Mouse (Mus musculus) stomach, embryonic 16.5 days (tissue): ENCODE results near the gene Gm21887. TPM values are rescaled to one million over a fixed set of nuclear protein-coding genes. Genes with fewer than 3 reads are reported as not detected.
"Not testable (repeated sequence)": the region's sequence is repeated elsewhere in the genome, so short reads cannot be mapped to it uniquely, and the experiment has no call there.

Source experiments
- ATAC-seq: fragments of 200-750 bp; cut with Nextera tagmentation; 2 replicates; pipeline ENCODE4 v1.8.0; 2017; ENCODE audit warnings: moderate number of reproducible peaks, moderate TSS enrichment; ENCODE audit not compliant: insufficient read depth, low FRiP score
- H3K27ac ChIP-seq: fragments of 300-500 bp; sonication (generic); 2 replicates; pipeline ENCODE4 v1.5.1; 2014; ENCODE audit warnings: low read length
- H3K27me3 ChIP-seq: fragments of 300-500 bp; sonication (generic); 2 replicates; pipeline ENCODE4 v1.6.1; 2014; ENCODE audit warnings: low read length, control low read depth, mixed read lengths; ENCODE audit not compliant: control insufficient read depth, insufficient read depth
- H3K36me3 ChIP-seq: fragments of 300-500 bp; sonication (generic); 2 replicates; pipeline ENCODE4 v1.6.1; 2014; ENCODE audit warnings: low read length; ENCODE audit not compliant: control insufficient read depth, insufficient read depth
- H3K4me1 ChIP-seq: fragments of 300-500 bp; sonication (generic); 2 replicates; pipeline ENCODE4 v1.6.1; 2014; ENCODE audit warnings: low read length, control low read depth, mixed read lengths; ENCODE audit not compliant: control insufficient read depth, insufficient read depth
- H3K4me2 ChIP-seq: fragments of 300-500 bp; sonication (generic); 2 replicates; pipeline ENCODE4 v1.6.1; 2014; ENCODE audit warnings: low read depth, low read length, mixed read lengths
- H3K4me3 ChIP-seq: fragments of 300-500 bp; sonication (generic); replicated peaks from 2 replicates; pipeline ENCODE4 v1.5.1; 2014; ENCODE audit warnings: mild to moderate bottlenecking, low read length
- H3K9ac ChIP-seq: fragments of 300-500 bp; sonication (generic); 2 replicates; pipeline ENCODE4 v1.6.1; 2014; ENCODE audit warnings: low read length
- H3K9me3 ChIP-seq: fragments of 300-500 bp; sonication (generic); replicated peaks from 2 replicates; pipeline ENCODE4 v1.6.1; 2016; ENCODE audit warnings: low read length, control low read depth; ENCODE audit not compliant: control insufficient read depth
- WGBS: fragments of 180-500 bp; shearing (Covaris S2); extraction: QIAGEN DNeasy Blood & Tissue Kit; methylation state at CpG from one replicate; pipeline ENCODE4 v1.1.7; 2014; 5-methylcytosine and 5-hydroxymethylcytosine counted together
- polyA plus RNA-seq: library from polyadenylated mRNA; unstranded; fragments of >200 nt; fragmentation: Nextera tagmentation; extraction: Ambion mirVana; gene quantifications from 2 replicates; pipeline ENCODE4 v1.2.1, GENCODE M21; 2015

Gm21887 gene
- polyA plus RNA-seq, 1 experiment from 2014 or later = 172 TPM

DNA sequence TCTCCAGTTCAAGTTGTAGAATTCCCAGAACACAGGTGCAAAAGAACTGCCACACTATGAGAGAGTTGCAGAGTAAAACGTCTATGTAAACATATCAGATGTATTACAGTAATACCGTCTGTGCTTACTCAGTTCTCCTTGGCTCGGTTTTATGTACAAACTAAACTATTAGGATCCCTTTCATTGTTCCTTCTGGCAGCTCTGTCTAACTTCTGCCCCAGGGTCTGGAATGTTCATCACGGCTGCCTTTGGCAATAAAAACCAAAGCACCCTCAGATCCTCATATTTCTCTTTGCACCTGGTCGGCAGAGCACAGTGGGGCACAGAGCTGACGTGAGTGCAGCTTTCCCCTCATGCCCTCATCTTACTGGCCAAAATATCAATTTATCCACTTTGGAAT lies 34.5 kb upstream of the Gm21887 start:
- not testable (repeated sequence) for H3K9ac ChIP-seq, ATAC-seq, H3K27me3 ChIP-seq, H3K4me1 ChIP-seq, H3K4me3 ChIP-seq, H3K4me2 ChIP-seq, H3K36me3 ChIP-seq, H3K9me3 ChIP-seq
- peak overlapping the region; percentile 9; the same call in 1 of the 2 replicates for H3K27ac ChIP-seq
- WGBS = 44% methylated on average over 6 of the region's 6 CpGs

DNA sequence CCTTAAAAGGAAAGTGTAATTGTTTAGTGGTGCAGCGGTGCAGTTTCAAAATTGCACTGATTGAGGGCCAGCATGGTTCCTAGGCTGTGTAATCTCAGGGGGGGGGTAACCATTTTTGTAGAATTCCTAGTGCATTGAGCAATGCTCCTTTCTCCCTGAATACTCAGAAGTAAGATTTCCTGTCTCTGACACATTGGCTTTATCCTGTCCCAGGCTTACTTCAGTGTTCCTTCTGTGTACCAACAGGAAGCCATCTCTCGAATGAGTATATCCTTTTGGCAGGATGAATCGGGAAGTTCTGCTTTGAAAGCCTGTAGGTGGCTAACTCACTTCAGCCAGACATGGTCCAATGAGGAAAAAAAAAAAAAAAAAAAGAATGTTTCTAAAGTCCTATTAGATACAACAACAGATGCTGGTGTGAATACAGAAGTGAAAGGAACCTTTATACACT lies 33.8 kb upstream of the Gm21887 start:
- not testable (repeated sequence) for H3K9ac ChIP-seq, H3K9me3 ChIP-seq, H3K4me2 ChIP-seq, H3K4me3 ChIP-seq, H3K4me1 ChIP-seq, H3K27me3 ChIP-seq, H3K36me3 ChIP-seq
- WGBS = 59% methylated on average over 3 of the region's 3 CpGs
- 0 out of 2 replicates have a peak, but pooled peaks have one; percentile 10 for ATAC-seq
- H3K27ac ChIP-seq = peak overlapping the region; percentile 0; the same call in 1 of the 2 replicates

- H3K27me3 ChIP-seq, H3K9me3 ChIP-seq, H3K4me2 ChIP-seq, H3K4me3 ChIP-seq, ATAC-seq, H3K27ac ChIP-seq, H3K9ac ChIP-seq, H3K36me3 ChIP-seq, H3K4me1 ChIP-seq: not testable (repeated sequence)
- 64% methylated on average over 5 of the region's 5 CpGs for WGBS
These were observed 33.1 kb upstream of the Gm21887 start for GRCm38 (mm10) chrX:169976340-169976739.

DNA sequence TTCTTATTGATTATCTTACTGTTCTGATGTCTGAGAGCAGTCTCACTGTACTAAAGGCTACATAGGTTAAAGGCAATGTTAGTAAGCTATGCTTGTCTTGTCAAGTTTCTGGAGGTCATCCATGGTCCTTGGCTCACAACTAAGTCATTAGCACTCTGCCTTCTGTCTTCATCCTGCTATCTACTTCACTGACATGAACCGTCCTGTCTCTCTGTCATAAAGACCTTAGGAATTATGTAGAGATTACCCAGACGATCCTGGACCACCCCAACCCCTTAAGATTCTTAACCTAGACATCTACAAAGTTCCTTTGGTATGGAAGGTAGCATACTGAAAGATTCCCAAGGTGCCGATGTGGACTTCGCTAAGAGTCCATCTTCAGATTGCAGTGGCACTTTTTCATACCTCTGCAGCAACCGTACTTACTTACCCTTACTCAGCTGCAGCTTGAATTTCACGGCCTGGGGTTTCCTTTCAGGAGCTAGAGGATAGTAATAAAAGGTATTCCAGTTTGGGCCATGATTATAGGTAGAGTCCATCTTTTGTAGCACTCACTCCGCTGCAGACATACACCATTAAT lies 31.5 kb upstream of the Gm21887 start:
- H3K9ac ChIP-seq, ATAC-seq, H3K4me2 ChIP-seq, H3K27ac ChIP-seq, H3K27me3 ChIP-seq, H3K4me3 ChIP-seq, H3K4me1 ChIP-seq: not testable (repeated sequence)
- WGBS = 88% methylated on average over 7 of the region's 7 CpGs
- peaks cover 20% of the 10 kb centered on the region for H3K36me3 ChIP-seq
- peaks cover 12% of the 10 kb centered on the region; the same call in 1 of the 2 replicates for H3K9me3 ChIP-seq

DNA sequence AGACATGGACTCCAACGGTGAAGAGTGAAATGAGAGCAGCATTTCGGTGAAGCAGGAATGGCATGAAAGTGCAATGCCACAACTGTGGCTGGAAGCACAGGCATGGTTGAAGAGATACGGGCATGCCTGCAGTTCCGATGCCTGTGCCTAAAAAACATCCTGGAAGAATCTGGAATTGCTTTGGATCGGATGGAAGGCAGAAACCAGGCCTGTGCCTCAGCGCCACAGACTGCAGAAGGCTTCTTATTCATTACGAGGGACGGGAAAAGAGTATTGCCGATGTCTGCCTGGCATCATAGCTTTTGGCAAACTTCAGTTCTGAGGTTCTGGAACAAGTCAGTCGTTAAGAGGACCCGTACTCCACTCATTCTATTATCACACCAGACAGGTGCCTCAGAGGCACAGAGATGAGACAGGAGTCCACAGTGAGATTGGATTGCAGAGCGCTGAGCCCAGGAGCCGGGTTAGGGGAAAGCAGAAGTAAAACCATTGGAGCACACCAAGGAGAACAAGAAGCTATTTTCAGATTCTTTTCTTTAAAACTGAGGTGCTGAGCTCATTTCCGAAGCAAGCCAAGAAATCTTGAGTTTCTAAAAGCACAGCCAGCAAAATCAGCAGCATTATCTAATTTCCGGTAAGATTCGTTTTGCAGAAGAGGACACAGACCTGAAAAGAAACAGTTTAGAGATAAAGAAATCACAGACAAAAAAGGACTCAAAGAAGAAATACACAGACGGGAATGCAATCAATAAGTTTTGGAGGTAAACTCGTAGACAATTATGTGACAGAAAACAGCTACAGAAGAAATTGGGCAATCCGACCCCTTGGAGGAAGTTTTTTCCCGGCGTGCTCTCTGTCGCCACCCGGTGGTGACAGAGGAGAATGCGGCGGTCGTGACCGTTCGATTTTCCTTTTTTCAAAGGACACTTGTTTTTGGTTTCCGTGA lies 30.8 kb upstream of the Gm21887 start:
- H3K4me3 ChIP-seq, H3K27me3 ChIP-seq, H3K4me1 ChIP-seq: not testable (repeated sequence)
- ATAC-seq = peak; percentile 14; the same call in 1 of the 2 replicates
- H3K36me3 ChIP-seq = peaks cover 20% of the 10 kb centered on the region
- H3K27ac ChIP-seq = peak overlapping the region; percentile 0
- peaks cover 12% of the 10 kb centered on the region; the same call in 1 of the 2 replicates for H3K9me3 ChIP-seq
- 58% methylated on average over 29 of the region's 29 CpGs for WGBS
- 0 out of 2 replicates have a peak overlapping the region, but pooled peaks have one; percentile 5 for H3K9ac ChIP-seq
- peak overlapping the region; percentile 9; the same call in 1 of the 2 replicates for H3K4me2 ChIP-seq

GRCm38 (mm10) chrX:169979461-169980202 lies 29.8 kb upstream of the Gm21887 start:
- H3K9me3 ChIP-seq = peaks cover 16% of the 10 kb centered on the region; the same call in 1 of the 2 replicates
- ATAC-seq, H3K4me2 ChIP-seq: not testable (repeated sequence)

GRCm38 (mm10) chrX:169980203-169980556 lies 29.3 kb upstream of the Gm21887 start:
- ATAC-seq = not testable (repeated sequence)

More at GRCm38 (mm10) chrX:169979461-169980202, 29.8 kb upstream of the Gm21887 start:
- WGBS = 81% methylated on average over 20 of the region's 20 CpGs
- H3K36me3 ChIP-seq = peaks cover 26% of the 10 kb centered on the region
- H3K27ac ChIP-seq, H3K9ac ChIP-seq, H3K4me1 ChIP-seq, H3K4me3 ChIP-seq, H3K27me3 ChIP-seq: not testable (repeated sequence)

GRCm38 (mm10) chrX:169980809-169981289 lies 28.6 kb upstream of the Gm21887 start:
- 80% methylated on average over 12 of the region's 12 CpGs for WGBS
- H3K4me3 ChIP-seq = no peak overlapping the region

More at GRCm38 (mm10) chrX:169980203-169980556, 29.3 kb upstream of the Gm21887 start:
- H3K27ac ChIP-seq, H3K9ac ChIP-seq, H3K4me2 ChIP-seq, H3K27me3 ChIP-seq, H3K4me3 ChIP-seq, H3K4me1 ChIP-seq: not testable (repeated sequence)
- 77% methylated on average over 6 of the region's 6 CpGs for WGBS
- peaks cover 31% of the 10 kb centered on the region for H3K36me3 ChIP-seq
- peaks cover 20% of the 10 kb centered on the region; the same call in 1 of the 2 replicates for H3K9me3 ChIP-seq

More at GRCm38 (mm10) chrX:169980809-169981289, 28.6 kb upstream of the Gm21887 start:
- Histone ChIP-seq H3K27ac (no peak overlapping the region), H3K27me3 (no peaks in the 10 kb centered on the region), H3K9me3 (peaks cover 25% of the 10 kb centered on the region), H3K9ac (no peak overlapping the region), H3K4me1 (no peaks in the 10 kb centered on the region), H3K4me2 (no peak overlapping the region), H3K36me3 (peaks cover 36% of the 10 kb centered on the region)
- no peak for ATAC-seq
